Mouse (Mus musculus) cerebellum, adult 18-20 months (tissue): Measurements from ENCODE around the gene Creg2.
"Not testable (repeated sequence)": the region's sequence is repeated elsewhere in the genome, so short reads cannot be mapped to it uniquely, and the experiment has no call there.

Source experiments
- DNase-seq, 2 experiments: peaks; one replicate each; pipeline ENCODE4 v3.0.0; 2021

The Creg2 gene

DNA sequence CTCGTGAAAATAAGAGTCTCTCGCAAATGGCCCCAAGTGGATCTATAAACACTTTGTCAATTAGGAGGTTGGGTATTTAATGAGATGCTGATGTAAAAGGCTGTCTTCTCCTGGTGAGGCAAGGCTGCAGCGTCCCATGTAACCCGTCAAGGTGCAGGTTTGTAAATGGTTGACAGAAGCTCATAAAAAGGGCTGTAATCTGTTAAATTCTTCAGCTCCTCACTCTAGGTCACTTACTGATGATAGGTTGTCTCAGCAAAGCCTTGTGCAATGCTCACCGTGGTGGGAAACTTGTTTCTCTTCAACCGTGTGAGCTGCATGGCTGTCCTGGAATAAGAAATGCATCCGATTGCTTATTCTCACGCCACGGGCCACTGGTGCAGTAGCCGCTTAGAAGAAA, 57.4 kb downstream of the Creg2 start:
- DNase-seq: no peak

- no peak for DNase-seq
Measured at GRCm38 (mm10) chr1:39592090-39592489, 59.2 kb downstream of the Creg2 start.

DNA sequence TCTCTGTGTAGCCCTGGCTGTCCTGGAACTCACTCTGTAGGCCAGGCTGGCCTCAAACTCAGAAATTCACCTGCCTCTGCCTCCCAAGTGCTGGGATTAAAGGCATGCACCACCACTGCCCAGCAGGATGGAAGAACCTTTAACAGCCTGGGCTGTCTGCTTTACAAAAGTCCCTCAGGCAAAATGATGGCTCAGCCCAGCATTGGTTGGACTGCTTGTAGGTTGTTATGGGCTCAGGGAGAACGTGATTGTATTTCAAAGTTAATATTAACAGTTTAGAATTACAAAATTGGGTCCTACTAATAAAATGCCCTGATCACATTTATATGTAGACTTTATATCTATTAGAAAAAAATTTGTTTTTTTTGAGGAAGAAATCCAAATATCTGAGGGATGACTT, 59.7 kb downstream of the Creg2 start:
- not testable (repeated sequence) for DNase-seq

DNA sequence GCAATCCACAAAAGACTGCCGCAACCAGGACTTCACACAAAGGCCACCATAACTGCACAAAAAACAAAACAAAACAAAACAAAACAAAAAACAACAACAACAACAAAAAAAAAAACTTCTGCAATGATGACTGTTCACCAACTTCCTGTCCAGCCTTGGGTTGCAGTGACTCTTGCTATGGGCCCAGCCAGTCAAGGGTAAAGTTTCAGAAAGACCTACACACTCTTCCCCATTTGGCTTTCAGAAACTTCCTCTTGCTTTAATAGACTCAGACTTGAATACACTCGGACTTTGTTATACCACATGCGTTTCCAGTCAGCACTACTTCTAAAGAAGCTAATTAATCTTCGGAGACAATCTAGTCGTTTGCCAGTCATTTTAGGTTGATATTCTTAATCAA, 61.1 kb downstream of the Creg2 start:
- no peak for DNase-seq

- no peak for DNase-seq
Measured at GRCm38 (mm10) chr1:39585416-39585815, 65.9 kb downstream of the Creg2 start.

GRCm38 (mm10) chr1:39583173-39583572, 68.1 kb downstream of the Creg2 start:
- no peak for DNase-seq

DNA sequence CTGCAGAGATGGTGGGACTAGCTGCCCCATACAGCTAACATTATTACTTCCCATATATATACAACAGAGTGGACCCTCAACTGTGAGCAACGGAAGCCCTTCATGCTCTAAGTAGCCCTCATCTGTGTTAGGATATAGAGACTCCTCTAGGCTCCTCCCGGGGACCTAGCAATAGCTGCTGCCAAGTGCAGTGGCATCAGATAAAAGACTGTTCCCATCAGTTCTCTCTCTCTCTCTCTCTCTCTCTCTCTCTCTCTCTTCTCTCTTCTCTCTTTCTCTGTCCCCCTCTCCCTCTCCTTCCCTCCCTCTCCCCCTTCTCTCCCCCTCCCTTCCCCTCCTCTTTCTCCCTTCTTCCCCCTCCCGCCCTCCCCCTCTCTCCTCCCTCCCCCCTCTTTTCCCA, 70.1 kb downstream of the Creg2 start:
- no peak for DNase-seq

DNA sequence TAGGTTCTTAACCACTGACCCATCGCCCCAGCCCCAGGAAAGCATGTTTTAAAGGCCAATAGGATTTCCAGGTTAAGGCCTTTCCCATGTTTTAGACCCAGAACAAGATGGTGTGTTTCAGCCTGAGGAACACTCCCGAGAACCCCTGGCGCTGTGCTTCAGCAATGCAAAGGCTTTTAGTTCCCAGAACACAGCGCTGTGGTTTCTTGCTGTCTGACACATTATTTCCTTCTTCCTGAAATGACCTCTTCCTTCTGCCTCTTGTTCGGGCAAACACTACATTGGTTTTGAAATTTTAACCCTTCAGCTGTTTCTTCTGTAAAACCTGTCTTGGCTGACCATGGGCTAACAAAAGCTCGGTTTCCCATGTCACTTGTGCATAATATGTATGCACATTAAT, 72.1 kb downstream of the Creg2 start:
- DNase-seq: no peak

- no peak for DNase-seq
Measured at GRCm38 (mm10) chr1:39578446-39578845, 72.8 kb downstream of the Creg2 start.

DNA sequence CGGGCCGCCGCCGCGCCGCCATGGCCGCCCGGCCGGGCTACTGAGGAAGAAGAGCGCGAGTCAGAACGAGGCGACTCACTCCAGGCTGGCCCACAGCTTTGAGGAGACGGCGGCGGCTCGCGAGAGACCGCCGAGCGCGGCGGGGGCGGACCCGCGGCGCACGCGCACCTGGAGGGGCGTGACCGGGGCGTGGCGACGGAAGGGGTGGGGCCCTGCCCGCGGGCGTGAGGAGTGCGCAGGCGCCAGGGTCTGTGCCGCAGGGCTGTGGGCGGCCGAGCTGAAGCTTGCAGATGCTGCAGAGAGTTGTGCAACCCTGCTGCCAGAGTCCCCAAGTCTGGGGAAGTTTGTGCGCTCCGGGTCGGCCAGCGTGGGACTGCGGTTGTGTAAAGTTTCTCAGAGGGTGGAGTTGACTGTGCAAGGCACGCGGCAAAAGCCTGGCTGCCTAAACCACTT, 74.0 kb downstream of the Creg2 start, which contains the start of gene Rnf149:
Gene Rnf149 (minus strand): TSS at position 153 of the 453 bp plus-strand sequence.
- peak; percentile 92 to 98 for DNase-seq

- DNase-seq: peak in 1 of 2 experiments; percentile 43
Measured at GRCm38 (mm10) chr1:39576431-39577243, 74.6 kb downstream of the Creg2 start.

DNA sequence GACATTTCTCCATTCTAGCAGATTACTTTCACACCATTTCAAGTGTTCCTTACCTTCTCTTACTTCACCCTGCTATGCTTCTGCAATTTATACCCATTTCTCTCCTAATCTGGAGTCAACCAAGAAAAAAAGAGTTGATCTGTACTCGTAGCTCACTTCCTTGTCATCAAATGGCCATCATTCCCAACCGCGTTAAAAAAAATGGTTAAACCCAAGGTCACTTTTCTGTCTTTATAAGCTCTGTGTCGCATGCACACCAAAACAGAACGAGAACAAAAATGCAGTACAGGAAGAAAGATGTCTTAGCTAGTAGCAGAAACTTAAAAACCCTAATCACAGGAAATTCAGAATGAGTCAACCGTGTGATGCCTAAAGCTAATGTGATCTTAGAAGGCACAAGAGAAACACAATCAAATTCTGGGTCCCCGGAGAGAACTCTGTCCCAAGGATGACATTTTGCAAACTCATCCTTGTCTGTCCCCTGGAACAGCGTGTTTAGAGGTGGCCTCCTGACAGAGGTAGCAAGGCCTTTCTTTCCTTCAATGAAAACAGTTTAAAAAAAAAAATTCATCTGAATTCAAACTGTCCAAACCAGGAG, 75.4 kb downstream of the Creg2 start:
- no peak for DNase-seq

DNA sequence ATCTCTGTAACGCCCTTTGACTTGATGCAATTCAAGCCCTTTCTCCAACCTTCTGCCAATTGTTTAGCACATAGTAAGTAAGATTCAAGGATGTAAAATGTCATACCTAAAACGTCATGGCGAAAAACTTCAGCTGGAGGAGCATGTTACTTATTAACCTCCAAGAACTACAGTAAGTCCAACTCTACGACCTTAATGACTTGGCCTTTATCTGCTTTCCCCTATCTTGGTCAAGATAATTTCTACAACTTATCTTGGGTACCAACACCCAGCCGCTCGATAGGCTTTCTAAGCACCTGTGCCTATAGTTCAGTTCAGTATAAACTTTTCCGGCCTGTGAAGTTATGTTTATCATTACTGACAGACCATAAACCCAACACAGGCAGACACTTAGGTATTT, 77.4 kb downstream of the Creg2 start:
- no peak for DNase-seq

- DNase-seq: no peak
Measured at GRCm38 (mm10) chr1:39571653-39572052, 79.6 kb downstream of the Creg2 start.
